Mouse (Mus musculus) cerebellum, adult 18-20 months (tissue): ENCODE results near the gene Gm5926.
"Not testable (repeated sequence)": the region's sequence is repeated elsewhere in the genome, so short reads cannot be mapped to it uniquely, and the experiment has no call there.

Source experiments
- DNase-seq, 2 experiments: peaks; one replicate each; pipeline ENCODE4 v3.0.0; 2021

Gene Gm5926

DNA sequence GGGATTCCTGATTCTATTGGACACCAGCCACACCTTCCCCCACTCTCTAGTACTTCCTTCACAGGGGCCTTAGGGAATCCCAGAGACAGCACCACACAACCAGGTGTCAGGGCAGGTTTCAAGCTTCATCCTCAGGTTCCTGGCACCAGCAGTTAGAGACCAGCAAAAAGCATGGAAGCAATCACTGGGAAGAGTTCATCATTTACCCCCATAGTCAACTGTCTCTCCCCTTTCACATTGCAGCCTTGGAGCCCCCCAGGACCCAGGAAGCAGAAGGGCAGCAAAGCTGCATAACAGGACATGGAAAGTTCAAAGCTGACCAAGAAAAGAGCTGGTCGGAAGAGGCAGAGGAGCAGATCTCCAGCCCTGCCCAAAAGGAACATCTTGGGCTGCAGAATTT is at the start of gene Gm5926:
Gene Gm5926 (plus strand): TSS at position 301 of the 400 bp plus-strand sequence.
- DNase-seq, result not testable (repeated sequence)

DNA sequence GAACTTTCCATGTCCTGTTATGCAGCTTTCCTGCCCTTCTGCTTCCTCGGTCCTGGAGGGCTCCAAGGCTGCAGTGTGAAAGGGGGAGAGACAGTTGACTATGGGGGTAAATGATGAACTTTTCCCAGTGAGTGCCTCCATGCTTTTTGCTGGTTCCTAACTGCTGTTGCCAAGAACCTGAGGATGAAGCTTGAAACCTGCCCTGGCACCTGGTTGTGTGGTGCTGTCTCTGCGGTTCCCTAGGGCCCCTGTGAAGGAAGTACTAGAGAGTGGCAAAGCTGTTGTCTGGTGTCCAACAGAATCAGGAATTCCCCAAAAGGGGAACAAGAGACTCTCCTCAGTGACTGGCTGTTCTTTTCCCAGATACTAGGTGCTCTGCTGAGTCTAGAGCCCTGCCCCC is 49.5 kb upstream of the Gm5926 start:
- DNase-seq, result not testable (repeated sequence)

DNA sequence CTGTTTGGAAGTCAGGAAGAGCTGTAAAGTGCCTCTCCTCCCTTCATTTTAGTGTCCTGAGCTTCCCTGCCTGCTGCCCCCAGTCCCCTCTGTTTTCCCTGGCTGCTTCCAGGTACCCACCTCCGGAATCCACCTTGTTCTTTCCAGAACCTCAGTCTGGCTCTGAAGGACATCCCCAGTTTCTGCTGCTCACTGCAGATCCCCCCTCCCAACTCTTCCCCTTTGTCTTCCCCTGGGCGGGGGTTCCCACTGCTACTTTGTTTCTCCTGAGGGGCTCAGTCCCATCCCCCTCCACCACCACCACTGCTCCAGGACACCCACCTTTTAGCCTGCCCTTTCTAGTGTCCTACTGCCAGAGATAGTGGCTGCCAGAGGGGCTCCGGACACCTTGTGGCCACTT is 49.1 kb upstream of the Gm5926 start:
- DNase-seq, result not testable (repeated sequence)
